ENCODE assay signal across 8 mouse cellular contexts in the genomic region with DNA sequence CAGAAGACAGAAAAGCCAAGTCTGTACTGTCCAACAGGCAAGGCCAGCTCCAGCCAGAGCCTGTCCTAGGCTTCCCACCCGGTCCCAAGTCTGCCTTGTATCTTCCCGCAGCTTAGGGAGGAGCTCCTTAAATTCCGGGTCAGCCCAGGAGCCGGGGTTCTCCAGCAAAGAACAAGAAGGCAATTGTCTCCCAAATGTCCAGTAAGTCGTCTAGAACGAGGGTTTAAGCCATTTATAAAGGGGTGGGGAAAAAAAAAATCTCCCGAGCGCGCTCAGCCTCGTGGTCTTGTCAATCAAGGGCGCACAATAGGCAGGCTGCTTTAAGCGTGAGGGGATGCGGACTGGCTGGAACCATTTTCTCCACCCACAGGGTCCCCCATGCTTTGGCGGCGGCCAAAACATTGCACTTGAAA. TPM values are rescaled to one million over a fixed set of nuclear protein-coding genes. Genes with fewer than 3 reads are reported as not detected.
DNase-seq lines count a peak whose midpoint lies in the region.
"Had no signal": no experiment of that assay in that cellular context is flagged by ENCODE, and none has a peak within 500 bp of the region (broad histone marks: within the 10 kb centered on the region; RNA-seq: fewer than 3 reads in every experiment).

No protein-coding gene starts in this region.

- peak; percentile 75 for DNase-seq in ZHBTc4 (ENCODE audit: low read depth, low spot score)
- DNase-seq in cerebellum, adult 9-11 months: peak; percentile 20
- peak; percentile 42 to 43 for DNase-seq in frontal cortex, postnatal 14 days (ENCODE audit: low spot score in 2 of 2)
- peak; percentile 46 to 47 for DNase-seq in layer of hippocampus, postnatal 25 days (ENCODE audit: extremely low spot score in 1 of 2, low spot score in 1 of 2)
- peak; percentile 66 for DNase-seq in neural tube, embryonic 10.5 days (ENCODE audit: extremely low spot score, low spot score)
- no peak for DNase-seq in yolk sac, embryonic 10.5 days (ENCODE audit: low spot score)
- no peak for DNase-seq in B cell, adult 2 months

RNA-seq across cellular contexts. Expression of a gene that starts 28.5 kb away (rescaled TPM):
- 100 to 1,000 TPM in 1 of 2 experiments, 10 to 100 TPM in 1; 89.6 to 103 TPM for total RNA-seq in layer of hippocampus, postnatal 25 days (2021)
- total RNA-seq: neutrophil, adult 5-6 weeks had no signal

Comparison
In these comparisons a context has a peak if more than half of its experiments do, and no peak if none do; other contexts are left out.
1. DNase-seq: peak in ZHBTc4 (single experiment), cerebellum, adult 9-11 months (single experiment), frontal cortex, postnatal 14 days (2 of 2), layer of hippocampus, postnatal 25 days (2 of 2) and neural tube, embryonic 10.5 days (single experiment); none in yolk sac, embryonic 10.5 days (single experiment) and B cell, adult 2 months (0 of 2).